Mouse (Mus musculus) layer of hippocampus, postnatal 10 days (tissue): ENCODE measurements around the gene Sbno1. TPM values are rescaled to one million over a fixed set of nuclear protein-coding genes. Genes with fewer than 3 reads are reported as not detected.

Source experiments
- DNase-seq, 2 experiments: peaks; one replicate each; pipeline ENCODE4 v3.0.0; 2021; ENCODE audit warnings: low spot score in 2 of 2
- total RNA-seq, 2 experiments: library from RNA; stranded (reverse); gene quantifications; 2 replicates each; pipeline ENCODE4 v1.2.3; 2021

The Sbno1 gene
- total RNA-seq, 2 experiments from 2014 or later: 125 to 128 TPM

GRCm38 (mm10) chr5:124444661-124445561, 19.1 kb upstream of the Sbno1 start:
- peak; percentile 56 to 79 for DNase-seq

- DNase-seq: no peak
Observed at GRCm38 (mm10) chr5:124444208-124444607, 18.4 kb upstream of the Sbno1 start.

GRCm38 (mm10) chr5:124442628-124443027, 16.8 kb upstream of the Sbno1 start:
- DNase-seq: no peak

GRCm38 (mm10) chr5:124440094-124440701, 14.4 kb upstream of the Sbno1 start:
- no peak for DNase-seq

- DNase-seq: peak; percentile 93 to 96
Observed at GRCm38 (mm10) chr5:124439447-124440093, 13.8 kb upstream of the Sbno1 start, which contains the start of gene Kmt5a. TSS of gene Kmt5a (plus strand) at chr5:124439930.

- no peak for DNase-seq
Observed at GRCm38 (mm10) chr5:124438746-124439145, 12.9 kb upstream of the Sbno1 start.

GRCm38 (mm10) chr5:124438229-124438628, 12.4 kb upstream of the Sbno1 start:
- no peak for DNase-seq

- DNase-seq: no peak
Observed at GRCm38 (mm10) chr5:124433048-124433447, 7.2 kb upstream of the Sbno1 start.

GRCm38 (mm10) chr5:124432398-124433012, 6.7 kb upstream of the Sbno1 start:
- peak; percentile 74 to 78 for DNase-seq

- DNase-seq: no peak
Observed at GRCm38 (mm10) chr5:124426475-124427071, 772 bp upstream of the Sbno1 start.

- no peak for DNase-seq
Observed at GRCm38 (mm10) chr5:124424723-124425411, 934 bp downstream of the Sbno1 start.

GRCm38 (mm10) chr5:124424200-124424722, 1.5 kb downstream of the Sbno1 start:
- no peak for DNase-seq

- no peak for DNase-seq
Observed at GRCm38 (mm10) chr5:124421786-124422185, 4.0 kb downstream of the Sbno1 start.

GRCm38 (mm10) chr5:124418903-124419302, 6.9 kb downstream of the Sbno1 start:
- no peak for DNase-seq

- no peak for DNase-seq
Observed at GRCm38 (mm10) chr5:124412163-124412562, 13.6 kb downstream of the Sbno1 start.

- DNase-seq: no peak
Observed at GRCm38 (mm10) chr5:124410808-124411207, 15.0 kb downstream of the Sbno1 start.

- no peak for DNase-seq
Observed at GRCm38 (mm10) chr5:124393726-124394125, 32.1 kb downstream of the Sbno1 start.

GRCm38 (mm10) chr5:124392412-124392811, 33.4 kb downstream of the Sbno1 start:
- no peak for DNase-seq

- no peak for DNase-seq
Observed at GRCm38 (mm10) chr5:124387932-124388331, 37.9 kb downstream of the Sbno1 start.

GRCm38 (mm10) chr5:124380121-124380520, 45.7 kb downstream of the Sbno1 start:
- DNase-seq: no peak
